Mouse (Mus musculus) midbrain, embryonic 12.5 days (tissue): ENCODE measurements at regions not wholly inside any gene's neighbourhood (a gene's known extent, or its start where the extent isn't known, plus 50 kb on each side); places are given as distances from the start of the nearest gene placed in this dataset.

ENCODE experiments used
- ATAC-seq: fragments of 200-750 bp; cut with Nextera tagmentation; 2 replicates; pipeline ENCODE4 v1.8.0; 2017; ENCODE audit warnings: low read depth, moderate TSS enrichment, moderate library complexity; ENCODE audit not compliant: low FRiP score
- H3K27ac ChIP-seq: fragments of 300-500 bp; sonication (generic); replicated peaks from 2 replicates; pipeline ENCODE4 v1.5.1; 2016; ENCODE audit warnings: mild to moderate bottlenecking
- H3K27me3 ChIP-seq: fragments of 300-500 bp; sonication (generic); 2 replicates; pipeline ENCODE4 v1.6.1; 2016; ENCODE audit warnings: mild to moderate bottlenecking
- H3K36me3 ChIP-seq: fragments of 300-500 bp; sonication (generic); 2 replicates; pipeline ENCODE4 v1.6.1; 2016
- H3K4me1 ChIP-seq: fragments of 300-500 bp; sonication (generic); 2 replicates; pipeline ENCODE4 v1.6.1; 2016
- H3K4me2 ChIP-seq: fragments of 300-500 bp; sonication (generic); replicated peaks from 2 replicates; pipeline ENCODE4 v1.6.1; 2016; ENCODE audit warnings: mild to moderate bottlenecking, moderate library complexity
- H3K4me3 ChIP-seq: fragments of 300-500 bp; sonication (generic); 2 replicates; pipeline ENCODE4 v1.5.1; 2016; ENCODE audit warnings: mild to moderate bottlenecking
- H3K9ac ChIP-seq: fragments of 300-500 bp; sonication (generic); replicated peaks from 2 replicates; pipeline ENCODE4 v1.6.1; 2016; ENCODE audit warnings: mild to moderate bottlenecking, moderate library complexity
- H3K9me3 ChIP-seq: fragments of 300-500 bp; sonication (generic); 2 replicates; pipeline ENCODE4 v1.6.1; 2016; ENCODE audit warnings: mild to moderate bottlenecking
- WGBS: fragments of 180-500 bp; shearing (Covaris S2); methylation state at CpG from one replicate; pipeline ENCODE4 v1.1.7; 2016; 5-methylcytosine and 5-hydroxymethylcytosine counted together

- H3K36me3 ChIP-seq = no peaks in the 10 kb centered on the region
- H3K9ac ChIP-seq = no peak overlapping the region
- H3K27ac ChIP-seq = no peak overlapping the region
- H3K4me2 ChIP-seq = no peak overlapping the region
- peaks cover 9% of the 10 kb centered on the region; the same call in 1 of the 2 replicates for H3K9me3 ChIP-seq
- 85% methylated on average over 7 of the region's 7 CpGs for WGBS
- H3K4me1 ChIP-seq = no peaks in the 10 kb centered on the region
- no peaks in the 10 kb centered on the region for H3K27me3 ChIP-seq
- ATAC-seq = no peak
- H3K4me3 ChIP-seq = no peak overlapping the region
Measured at GRCm38 (mm10) chr6:135433753-135434152, 71.4 kb downstream of the Emp1 start.

- WGBS = 86% methylated on average over 4 of the region's 4 CpGs
- H3K9ac ChIP-seq = no peak overlapping the region
- ATAC-seq = no peak
- no peaks in the 10 kb centered on the region for H3K36me3 ChIP-seq
- peaks cover 4% of the 10 kb centered on the region for H3K4me1 ChIP-seq
- no peak overlapping the region for H3K27ac ChIP-seq
- H3K4me2 ChIP-seq = no peak overlapping the region
- no peak overlapping the region for H3K4me3 ChIP-seq
- peaks cover 10% of the 10 kb centered on the region; the same call in 1 of the 2 replicates for H3K9me3 ChIP-seq
- H3K27me3 ChIP-seq = no peaks in the 10 kb centered on the region
Measured at GRCm38 (mm10) chr6:135436315-135436714, 74.0 kb downstream of the Emp1 start.

- Histone ChIP-seq H3K4me3 (no peak overlapping the region), H3K27ac (no peak overlapping the region), H3K9ac (no peak overlapping the region), H3K27me3 (no peaks in the 10 kb centered on the region), H3K4me2 (no peak overlapping the region), H3K36me3 (no peaks in the 10 kb centered on the region), H3K4me1 (peaks cover 10% of the 10 kb centered on the region), H3K9me3 (peaks cover 10% of the 10 kb centered on the region; the same call in 1 of the 2 replicates)
- WGBS = 88% methylated on average over 3 of the region's 3 CpGs
- ATAC-seq = no peak
Measured at GRCm38 (mm10) chr6:135438271-135438670, 75.9 kb downstream of the Emp1 start.

GRCm38 (mm10) chr6:135441126-135441871, 79.0 kb downstream of the Emp1 start:
- Histone ChIP-seq H3K9me3 (peaks cover 10% of the 10 kb centered on the region; the same call in 1 of the 2 replicates), H3K4me1 (peaks cover 17% of the 10 kb centered on the region), H3K27me3 (peaks cover 3% of the 10 kb centered on the region; the same call in 1 of the 2 replicates), H3K36me3 (no peaks in the 10 kb centered on the region), H3K27ac (no peak overlapping the region; the same call in 1 of the 2 replicates), H3K4me2 (no peak overlapping the region), H3K9ac (no peak overlapping the region), H3K4me3 (no peak overlapping the region)
- peak; percentile 57 for ATAC-seq
- 56% methylated on average over 11 of the region's 11 CpGs for WGBS

- 3% methylated on average over 11 of the region's 11 CpGs for WGBS
- no peak overlapping the region for H3K27ac ChIP-seq
- no peaks in the 10 kb centered on the region for H3K9me3 ChIP-seq
- peaks cover 17% of the 10 kb centered on the region for H3K4me1 ChIP-seq
- no peak overlapping the region for H3K9ac ChIP-seq
- H3K4me2 ChIP-seq = peak overlapping the region; percentile 40
- H3K4me3 ChIP-seq = no peak overlapping the region
- H3K27me3 ChIP-seq = peaks cover 3% of the 10 kb centered on the region; the same call in 1 of the 2 replicates
- ATAC-seq = peak; percentile 90
- H3K36me3 ChIP-seq = no peaks in the 10 kb centered on the region
Measured at GRCm38 (mm10) chr6:135444661-135445060, 82.3 kb downstream of the Emp1 start.

- H3K9me3 ChIP-seq = no peaks in the 10 kb centered on the region
- ATAC-seq = 0 out of 2 replicates have a peak, but pooled peaks have one; percentile 14
- no peaks in the 10 kb centered on the region for H3K36me3 ChIP-seq
- 26% methylated on average over 8 of the region's 8 CpGs for WGBS
- no peak overlapping the region for H3K4me3 ChIP-seq
- H3K9ac ChIP-seq = no peak overlapping the region
- peaks cover 3% of the 10 kb centered on the region; the same call in 1 of the 2 replicates for H3K27me3 ChIP-seq
- peaks cover 17% of the 10 kb centered on the region for H3K4me1 ChIP-seq
- H3K4me2 ChIP-seq = peak overlapping the region; percentile 40
- no peak overlapping the region for H3K27ac ChIP-seq
Measured at GRCm38 (mm10) chr6:135445070-135445469, 82.7 kb downstream of the Emp1 start.

GRCm38 (mm10) chr6:135447801-135448200, 85.5 kb downstream of the Emp1 start:
- H3K27me3 ChIP-seq = peaks cover 3% of the 10 kb centered on the region; the same call in 1 of the 2 replicates
- H3K9me3 ChIP-seq = no peaks in the 10 kb centered on the region
- WGBS = 79% methylated on average over 2 of the region's 2 CpGs
- H3K4me1 ChIP-seq = peaks cover 7% of the 10 kb centered on the region
- H3K36me3 ChIP-seq = no peaks in the 10 kb centered on the region
- H3K4me3 ChIP-seq = no peak overlapping the region
- H3K9ac ChIP-seq = no peak overlapping the region
- no peak overlapping the region for H3K27ac ChIP-seq
- no peak for ATAC-seq
- no peak overlapping the region for H3K4me2 ChIP-seq

- no peak overlapping the region for H3K27ac ChIP-seq
- no peak overlapping the region for H3K4me2 ChIP-seq
- peaks cover 7% of the 10 kb centered on the region for H3K4me1 ChIP-seq
- H3K4me3 ChIP-seq = no peak overlapping the region
- H3K36me3 ChIP-seq = no peaks in the 10 kb centered on the region
- no peak overlapping the region for H3K9ac ChIP-seq
- H3K9me3 ChIP-seq = no peaks in the 10 kb centered on the region
- no peak for ATAC-seq
- WGBS = 85% methylated on average over 5 of the region's 5 CpGs
- peaks cover 3% of the 10 kb centered on the region; the same call in 1 of the 2 replicates for H3K27me3 ChIP-seq
Measured at GRCm38 (mm10) chr6:135449228-135449627, 86.9 kb downstream of the Emp1 start.

- Histone ChIP-seq H3K9me3 (no peaks in the 10 kb centered on the region), H3K9ac (no peak overlapping the region), H3K27ac (no peak overlapping the region), H3K4me3 (no peak overlapping the region), H3K27me3 (no peaks in the 10 kb centered on the region), H3K4me1 (no peaks in the 10 kb centered on the region), H3K36me3 (no peaks in the 10 kb centered on the region), H3K4me2 (no peak overlapping the region)
- 88% methylated on average over 7 of the region's 7 CpGs for WGBS
- no peak for ATAC-seq
Measured at GRCm38 (mm10) chr6:135450573-135450972, 88.2 kb downstream of the Emp1 start.

GRCm38 (mm10) chr6:135451165-135451797, 88.9 kb downstream of the Emp1 start:
- Histone ChIP-seq H3K27ac (no peak overlapping the region), H3K9ac (no peak overlapping the region), H3K27me3 (no peaks in the 10 kb centered on the region), H3K4me3 (no peak overlapping the region), H3K36me3 (no peaks in the 10 kb centered on the region), H3K4me2 (no peak overlapping the region), H3K9me3 (no peaks in the 10 kb centered on the region), H3K4me1 (no peaks in the 10 kb centered on the region)
- WGBS = 92% methylated on average over 8 of the region's 8 CpGs
- no peak for ATAC-seq

- H3K9ac ChIP-seq = no peak overlapping the region
- H3K4me3 ChIP-seq = no peak overlapping the region
- no peak for ATAC-seq
- 92% methylated on average over 3 of the region's 3 CpGs for WGBS
- no peaks in the 10 kb centered on the region for H3K27me3 ChIP-seq
- H3K27ac ChIP-seq = no peak overlapping the region
- H3K36me3 ChIP-seq = no peaks in the 10 kb centered on the region
- no peaks in the 10 kb centered on the region for H3K9me3 ChIP-seq
- no peaks in the 10 kb centered on the region for H3K4me1 ChIP-seq
- H3K4me2 ChIP-seq = no peak overlapping the region
Measured at GRCm38 (mm10) chr6:135453041-135453440, 90.7 kb downstream of the Emp1 start.

GRCm38 (mm10) chr6:135472495-135472894, 110.2 kb downstream of the Emp1 start:
- Histone ChIP-seq H3K9me3 (no peaks in the 10 kb centered on the region), H3K27ac (no peak overlapping the region), H3K4me3 (no peak overlapping the region)

More at GRCm38 (mm10) chr6:135472495-135472894, 110.2 kb downstream of the Emp1 start:
- H3K9ac ChIP-seq = no peak overlapping the region
- H3K4me2 ChIP-seq = no peak overlapping the region
- no peaks in the 10 kb centered on the region for H3K36me3 ChIP-seq
- H3K4me1 ChIP-seq = no peaks in the 10 kb centered on the region
- H3K27me3 ChIP-seq = no peaks in the 10 kb centered on the region
- 39% methylated on average over 6 of the region's 6 CpGs for WGBS
- ATAC-seq = no peak
